Mouse (Mus musculus) spleen, postnatal 10 days (tissue): Measurements from ENCODE around the gene Rps3.
"Not testable (repeated sequence)": the region's sequence is repeated elsewhere in the genome, so short reads cannot be mapped to it uniquely, and the experiment has no call there.

Experiments used
- DNase-seq, 2 experiments: peaks; one replicate each; pipeline ENCODE4 v3.0.0; 2021 to 2022; ENCODE audit warnings: low spot score in 2 of 2

Gene Rps3

GRCm38 (mm10) chr7:99483271-99483923, at the start of gene Rps3:
Rps3 (minus strand) TSS chr7:99483738.
- peak; percentile 92 to 94 for DNase-seq

GRCm38 (mm10) chr7:99532526-99532925, 49.0 kb upstream of the Rps3 start:
- no peak for DNase-seq

GRCm38 (mm10) chr7:99531408-99531970, 48.0 kb upstream of the Rps3 start:
- DNase-seq, result peak in 1 of 2 experiments; percentile 65

- DNase-seq, result no peak
Measured at GRCm38 (mm10) chr7:99529410-99529809, 45.9 kb upstream of the Rps3 start.

GRCm38 (mm10) chr7:99528547-99528946, 45.0 kb upstream of the Rps3 start:
- DNase-seq, result no peak

- DNase-seq, result no peak
Measured at GRCm38 (mm10) chr7:99523837-99524236, 40.3 kb upstream of the Rps3 start.

- DNase-seq, result no peak
Measured at GRCm38 (mm10) chr7:99523121-99523520, 39.6 kb upstream of the Rps3 start.

GRCm38 (mm10) chr7:99518954-99519644, 35.6 kb upstream of the Rps3 start:
- DNase-seq, result no peak

- DNase-seq, result no peak
Measured at GRCm38 (mm10) chr7:99516814-99517157, 33.2 kb upstream of the Rps3 start.

- no peak for DNase-seq
Measured at GRCm38 (mm10) chr7:99516092-99516813, 32.7 kb upstream of the Rps3 start.

- DNase-seq, result no peak
Measured at GRCm38 (mm10) chr7:99510087-99510501, 26.6 kb upstream of the Rps3 start.

- not testable (repeated sequence) for DNase-seq
Measured at GRCm38 (mm10) chr7:99508187-99508586, 24.6 kb upstream of the Rps3 start.

- DNase-seq, result no peak
Measured at GRCm38 (mm10) chr7:99504556-99504955, 21.0 kb upstream of the Rps3 start.

GRCm38 (mm10) chr7:99501148-99501547, 17.6 kb upstream of the Rps3 start:
- DNase-seq, result no peak

- peak; percentile 29 to 53 for DNase-seq
Measured at GRCm38 (mm10) chr7:99500655-99501054, 17.1 kb upstream of the Rps3 start.

- peak; percentile 69 to 91 for DNase-seq
Measured at GRCm38 (mm10) chr7:99500201-99500600, 16.7 kb upstream of the Rps3 start.

GRCm38 (mm10) chr7:99499128-99499527, 15.6 kb upstream of the Rps3 start:
- DNase-seq, result no peak

- no peak for DNase-seq
Measured at GRCm38 (mm10) chr7:99489708-99490107, 6.2 kb upstream of the Rps3 start.

- no peak for DNase-seq
Measured at GRCm38 (mm10) chr7:99484679-99485078, 1.1 kb upstream of the Rps3 start.

GRCm38 (mm10) chr7:99483924-99484319, 384 bp upstream of the Rps3 start:
- DNase-seq, result no peak

- no peak for DNase-seq
Measured at GRCm38 (mm10) chr7:99482637-99483036, 901 bp downstream of the Rps3 start.

- DNase-seq, result no peak
Measured at GRCm38 (mm10) chr7:99477235-99477634, 6.3 kb downstream of the Rps3 start.
